Mouse (Mus musculus) thymus, adult 2 months (tissue): ENCODE measurements at regions not wholly inside any gene's neighbourhood (a gene's known extent, or its start where the extent isn't known, plus 50 kb on each side); places are given as distances from the start of the nearest gene placed in this dataset.

ENCODE experiments used
- CTCF ChIP-seq: fragments of 200-500 bp; IDR thresholded peaks from 2 replicates; pipeline ENCODE4 v1.5.1; 2012; ENCODE audit warnings: mild to moderate bottlenecking, control low read depth, low read length, moderate library complexity, borderline replicate concordance; ENCODE audit not compliant: control insufficient read depth, poor library complexity, insufficient read depth; ENCODE audit errors: extremely low read depth
- POLR2A ChIP-seq: fragments of 200-500 bp; IDR thresholded peaks from 2 replicates; pipeline ENCODE4 v1.6.1; 2012; ENCODE audit warnings: mild to moderate bottlenecking, low read length, control low read depth, moderate library complexity; ENCODE audit not compliant: control insufficient read depth, poor library complexity, insufficient read depth; ENCODE audit errors: extremely low read depth

DNA sequence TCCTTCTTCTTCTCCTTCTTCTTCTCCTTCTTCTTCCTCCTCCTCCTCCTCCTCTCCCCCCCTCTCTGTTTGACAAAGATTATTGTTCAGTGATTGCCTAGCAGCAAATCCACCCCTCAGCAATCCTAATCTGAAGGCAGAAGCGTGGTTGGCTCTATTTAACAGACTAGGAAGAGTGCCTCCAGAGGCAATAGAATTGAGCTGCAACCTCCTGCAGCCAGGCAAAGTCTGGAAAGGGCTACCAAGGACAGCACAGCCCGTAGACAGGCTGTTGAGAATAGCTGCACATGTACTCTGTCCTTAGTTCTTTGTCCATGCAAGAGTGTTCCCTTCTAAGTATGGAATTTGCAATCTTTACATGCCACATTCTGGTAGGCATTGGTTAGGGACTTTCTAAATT lies 78.5 kb upstream of the Trib2 start:
- TF ChIP-seq CTCF (no peak), POLR2A (no peak)
